Mouse (Mus musculus) kidney, embryonic 16.5 days (tissue): ENCODE measurements around the gene Ubqln2. TPM values are rescaled to one million over a fixed set of nuclear protein-coding genes. Genes with fewer than 3 reads are reported as not detected.

Source experiments
- ATAC-seq: fragments of 200-750 bp; cut with Nextera tagmentation; 2 replicates; pipeline ENCODE4 v1.8.0; 2017; ENCODE audit warnings: moderate TSS enrichment; ENCODE audit not compliant: low FRiP score, low TSS enrichment
- H3K27ac ChIP-seq: fragments of 300-500 bp; sonication (generic); 2 replicates; pipeline ENCODE4 v1.5.1; 2014; ENCODE audit warnings: low read length
- H3K27me3 ChIP-seq: fragments of 300-500 bp; sonication (generic); 2 replicates; pipeline ENCODE4 v1.6.1; 2014; ENCODE audit warnings: low read length, control low read depth, mixed read lengths; ENCODE audit not compliant: insufficient read depth
- H3K36me3 ChIP-seq: fragments of 300-500 bp; sonication (generic); 2 replicates; pipeline ENCODE4 v1.6.1; 2014; ENCODE audit warnings: low read length, control low read depth, mixed read lengths; ENCODE audit not compliant: insufficient read depth
- H3K4me1 ChIP-seq: fragments of 300-500 bp; sonication (generic); 2 replicates; pipeline ENCODE4 v1.6.1; 2014; ENCODE audit warnings: low read length, control low read depth, mixed read lengths; ENCODE audit not compliant: insufficient read depth
- H3K4me2 ChIP-seq: fragments of 300-500 bp; sonication (generic); replicated peaks from 2 replicates; pipeline ENCODE4 v1.6.1; 2014; ENCODE audit warnings: low read depth, low read length
- H3K4me3 ChIP-seq: fragments of 300-500 bp; sonication (generic); 2 replicates; pipeline ENCODE4 v1.5.1; 2014; ENCODE audit warnings: mild to moderate bottlenecking, low read length
- H3K9ac ChIP-seq: fragments of 300-500 bp; sonication (generic); replicated peaks from 2 replicates; pipeline ENCODE4 v1.6.1; 2014; ENCODE audit warnings: low read length
- H3K9me3 ChIP-seq: fragments of 300-500 bp; sonication (generic); 2 replicates; pipeline ENCODE4 v1.6.1; 2016; ENCODE audit warnings: low read length, control low read depth
- WGBS: fragments of 180-500 bp; shearing (Covaris S2); extraction: QIAGEN DNeasy Blood & Tissue Kit; methylation state at CpG from one replicate; pipeline ENCODE4 v1.1.7; 2014; 5-methylcytosine and 5-hydroxymethylcytosine counted together
- polyA plus RNA-seq: library from polyadenylated mRNA; unstranded; fragments of >200 nt; fragmentation: Nextera tagmentation; extraction: Ambion mirVana; gene quantifications from 2 replicates; pipeline ENCODE4 v1.2.1, GENCODE M21; 2015

Ubqln2 gene
- polyA plus RNA-seq, result 14.4 and 19.6 TPM in 2 replicates

- H3K27me3 ChIP-seq, result no peaks in the 10 kb centered on the region
- H3K36me3 ChIP-seq, result no peaks in the 10 kb centered on the region
- H3K4me3 ChIP-seq, result peak within 1 kb of the TSS; percentile 68
- H3K4me1 ChIP-seq, result 0 out of 2 replicates have a peak, but pooled peaks cover 4% of the 10 kb centered on the region
- WGBS, result 12% methylated on average over 64 of the region's 76 CpGs
- peak within 1 kb of the TSS; percentile 70 for H3K4me2 ChIP-seq
- H3K9me3 ChIP-seq, result no peaks in the 10 kb centered on the region; the same call in 1 of the 2 replicates
- peak within 1 kb of the TSS; percentile 76 for H3K9ac ChIP-seq
- ATAC-seq, result peak; percentile 95
- H3K27ac ChIP-seq, result peak within 1 kb of the TSS; percentile 91
Observed at GRCm38 (mm10) chrX:153497688-153498516, at the start of gene Ubqln2. TSS of gene Ubqln2 (plus strand) at chrX:153498227.

DNA sequence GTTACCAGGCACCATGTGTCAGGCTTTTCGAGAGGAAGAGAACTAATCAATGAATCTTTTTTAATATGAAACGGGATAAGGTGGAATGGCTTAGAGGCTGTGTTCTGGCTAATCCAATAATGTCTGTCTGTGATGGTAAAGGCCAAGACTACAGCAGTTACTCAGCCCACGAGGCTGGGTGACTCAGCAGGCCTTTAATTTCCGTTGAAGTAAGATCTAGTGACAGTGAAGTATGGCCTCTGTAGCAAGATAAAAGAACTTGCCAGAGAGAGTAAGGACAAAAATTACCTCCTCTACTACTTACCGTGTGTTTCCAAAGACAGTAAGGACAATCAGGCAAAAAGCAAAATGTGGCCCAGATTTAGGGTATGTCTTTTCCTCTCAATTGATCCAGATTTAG, 46.1 kb upstream of the Ubqln2 start:
- no peaks in the 10 kb centered on the region for H3K4me1 ChIP-seq
- no peak overlapping the region for H3K27ac ChIP-seq
- no peaks in the 10 kb centered on the region for H3K27me3 ChIP-seq
- H3K4me2 ChIP-seq, result no peak overlapping the region
- no peaks in the 10 kb centered on the region for H3K36me3 ChIP-seq
- H3K9me3 ChIP-seq, result no peaks in the 10 kb centered on the region
- WGBS, result 64% methylated on average over 5 of the region's 5 CpGs
- no peak for ATAC-seq
- no peak overlapping the region for H3K9ac ChIP-seq
- no peak overlapping the region for H3K4me3 ChIP-seq

DNA sequence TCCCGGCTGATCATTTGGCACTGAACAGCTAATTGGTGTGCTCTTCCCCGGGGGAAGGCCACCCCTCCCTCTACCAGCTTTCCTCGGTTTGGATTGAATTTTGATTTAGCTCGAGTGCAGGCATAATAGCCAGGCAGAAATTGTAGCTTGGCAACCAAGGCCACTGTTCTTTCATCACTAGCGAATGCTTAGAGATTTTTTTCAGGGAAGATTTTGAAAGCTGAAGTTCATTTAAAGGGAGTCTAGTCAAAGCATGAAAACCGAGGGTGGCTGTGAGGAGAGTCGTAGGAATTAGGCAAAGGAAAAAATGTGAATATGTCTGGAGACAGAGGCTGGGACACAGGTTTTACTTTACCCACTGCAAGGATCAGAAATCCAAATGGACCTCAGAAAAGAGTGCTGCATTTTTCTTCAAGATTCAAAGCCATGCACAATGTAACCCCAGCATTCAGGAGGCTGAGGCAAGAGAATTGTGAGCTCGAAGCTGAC, 21.2 kb upstream of the Ubqln2 start:
- Histone ChIP-seq H3K9me3 (no peaks in the 10 kb centered on the region), H3K36me3 (no peaks in the 10 kb centered on the region), H3K4me3 (no peak overlapping the region), H3K9ac (no peak overlapping the region), H3K4me1 (no peaks in the 10 kb centered on the region), H3K4me2 (no peak overlapping the region), H3K27ac (no peak overlapping the region), H3K27me3 (no peaks in the 10 kb centered on the region)
- 78% methylated on average over 8 of the region's 8 CpGs for WGBS
- ATAC-seq, result no peak

GRCm38 (mm10) chrX:153492326-153492725, 5.7 kb upstream of the Ubqln2 start:
- no peak overlapping the region for H3K27ac ChIP-seq
- no peaks in the 10 kb centered on the region for H3K4me1 ChIP-seq
- no peak for ATAC-seq
- WGBS, result 48% methylated on average over 3 of the region's 3 CpGs
- no peaks in the 10 kb centered on the region for H3K36me3 ChIP-seq
- no peak overlapping the region for H3K4me2 ChIP-seq
- H3K4me3 ChIP-seq, result no peak overlapping the region
- H3K27me3 ChIP-seq, result no peaks in the 10 kb centered on the region
- H3K9ac ChIP-seq, result no peak overlapping the region
- H3K9me3 ChIP-seq, result no peaks in the 10 kb centered on the region

GRCm38 (mm10) chrX:153498665-153499293, 752 bp downstream of the Ubqln2 start:
- WGBS, result 24% methylated on average over 30 of the region's 30 CpGs
- Histone ChIP-seq H3K4me3 (peak overlapping the region; percentile 68), H3K27ac (peak overlapping the region; percentile 91), H3K4me2 (peak overlapping the region; percentile 70), H3K36me3 (no peaks in the 10 kb centered on the region), H3K4me1 (0 out of 2 replicates have a peak, but pooled peaks cover 4% of the 10 kb centered on the region), H3K9me3 (no peaks in the 10 kb centered on the region; the same call in 1 of the 2 replicates), H3K27me3 (no peaks in the 10 kb centered on the region), H3K9ac (peak overlapping the region; percentile 76)
- ATAC-seq, result peak; percentile 18; the same call in 1 of the 2 replicates

DNA sequence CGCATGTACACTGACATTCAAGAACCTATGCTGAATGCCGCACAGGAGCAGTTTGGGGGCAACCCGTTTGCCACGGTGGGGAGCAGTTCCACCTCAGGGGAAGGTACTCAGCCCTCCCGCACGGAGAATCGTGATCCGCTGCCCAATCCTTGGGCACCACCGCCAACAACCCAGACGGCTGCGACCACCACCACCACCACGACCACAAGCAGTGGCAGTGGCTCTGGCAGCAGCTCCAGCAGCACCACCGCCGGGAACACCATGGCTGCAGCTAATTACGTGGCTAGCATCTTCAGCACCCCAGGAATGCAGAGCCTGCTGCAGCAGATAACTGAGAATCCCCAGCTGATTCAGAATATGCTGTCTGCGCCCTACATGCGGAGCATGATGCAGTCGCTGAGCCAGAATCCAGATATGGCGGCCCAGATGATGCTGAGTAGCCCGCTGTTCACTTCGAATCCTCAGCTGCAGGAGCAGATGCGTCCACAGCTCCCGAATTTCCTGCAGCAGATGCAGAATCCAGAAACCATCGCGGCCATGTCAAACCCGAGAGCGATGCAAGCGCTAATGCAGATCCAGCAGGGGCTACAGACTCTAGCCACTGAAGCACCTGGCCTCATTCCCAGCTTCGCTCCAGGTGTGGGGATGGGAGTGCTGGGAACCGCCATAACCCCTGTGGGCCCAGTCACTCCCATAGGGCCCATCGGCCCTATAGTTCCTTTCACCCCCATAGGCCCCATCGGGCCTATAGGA, 1.4 kb downstream of the Ubqln2 start:
- Histone ChIP-seq H3K9ac (peak overlapping the region; percentile 76), H3K4me1 (0 out of 2 replicates have a peak, but pooled peaks cover 4% of the 10 kb centered on the region), H3K4me2 (peak overlapping the region; percentile 70), H3K4me3 (peak overlapping the region; percentile 68), H3K9me3 (no peaks in the 10 kb centered on the region; the same call in 1 of the 2 replicates), H3K27me3 (no peaks in the 10 kb centered on the region), H3K36me3 (no peaks in the 10 kb centered on the region), H3K27ac (no peak overlapping the region)
- 30% methylated on average over 32 of the region's 32 CpGs for WGBS
- ATAC-seq, result no peak

DNA sequence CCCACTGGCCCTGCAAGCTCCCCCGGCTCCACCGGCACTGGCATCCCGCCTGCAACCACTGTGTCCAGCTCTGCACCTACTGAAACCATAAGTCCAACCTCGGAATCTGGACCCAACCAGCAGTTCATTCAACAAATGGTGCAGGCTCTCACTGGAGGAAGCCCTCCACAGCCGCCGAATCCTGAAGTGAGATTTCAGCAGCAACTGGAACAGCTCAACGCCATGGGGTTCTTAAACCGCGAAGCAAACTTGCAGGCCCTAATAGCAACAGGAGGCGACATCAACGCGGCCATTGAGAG, 2.0 kb downstream of the Ubqln2 start:
- 24% methylated on average over 12 of the region's 12 CpGs for WGBS
- H3K4me3 ChIP-seq, result peak overlapping the region; percentile 68

DNA sequence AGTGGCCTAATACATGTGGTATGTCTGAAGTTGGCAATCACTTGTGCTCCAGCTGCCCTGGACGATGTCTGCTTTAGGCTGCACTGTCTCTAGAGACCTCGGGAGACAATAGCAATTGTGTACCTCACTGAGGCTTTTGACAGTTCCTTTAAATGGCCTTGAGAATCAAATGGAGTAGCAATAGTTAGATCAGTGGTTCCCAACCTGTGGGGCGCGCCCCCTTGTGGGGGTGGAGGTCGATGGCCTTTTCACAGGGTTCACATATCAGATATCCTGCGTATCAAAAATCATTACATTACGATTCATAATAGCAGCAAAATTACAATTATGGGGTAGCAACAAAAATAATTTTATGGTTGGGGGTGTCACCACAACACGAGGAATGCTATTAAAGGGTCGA, 7.9 kb downstream of the Ubqln2 start:
- Histone ChIP-seq H3K4me1 (0 out of 2 replicates have a peak, but pooled peaks cover 4% of the 10 kb centered on the region), H3K27ac (no peak overlapping the region), H3K36me3 (no peaks in the 10 kb centered on the region), H3K9me3 (no peaks in the 10 kb centered on the region), H3K4me3 (no peak overlapping the region), H3K27me3 (no peaks in the 10 kb centered on the region), H3K4me2 (no peak overlapping the region), H3K9ac (no peak overlapping the region)
- 53% methylated on average over 9 of the region's 9 CpGs for WGBS
- no peak for ATAC-seq

More for the DNA sequence above, 2.0 kb downstream of the Ubqln2 start:
- H3K27ac ChIP-seq, result no peak overlapping the region
- H3K9me3 ChIP-seq, result no peaks in the 10 kb centered on the region; the same call in 1 of the 2 replicates
- H3K4me2 ChIP-seq, result peak overlapping the region; percentile 70
- 0 out of 2 replicates have a peak, but pooled peaks cover 4% of the 10 kb centered on the region for H3K4me1 ChIP-seq
- no peaks in the 10 kb centered on the region for H3K27me3 ChIP-seq
- peak overlapping the region; percentile 76 for H3K9ac ChIP-seq
- H3K36me3 ChIP-seq, result no peaks in the 10 kb centered on the region
- no peak for ATAC-seq

DNA sequence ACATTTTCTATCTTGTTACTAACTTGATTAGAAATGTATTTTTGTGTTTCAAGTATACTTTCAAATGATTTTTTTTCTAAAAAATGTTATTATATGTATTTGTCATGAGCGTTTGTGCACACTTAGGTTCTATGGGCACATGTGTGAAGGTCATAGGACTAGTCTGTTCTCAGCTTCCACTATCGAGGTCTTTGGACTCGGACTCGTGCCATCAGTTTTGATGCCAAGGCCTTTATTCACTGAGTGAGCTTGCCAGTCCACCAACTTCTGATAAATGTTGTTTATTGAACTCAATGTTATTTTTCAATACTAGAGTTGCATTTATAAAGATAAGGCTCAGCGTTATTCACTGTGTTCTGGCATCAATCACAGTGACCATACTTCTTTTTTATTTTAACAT, 17.5 kb downstream of the Ubqln2 start:
- no peak overlapping the region for H3K4me3 ChIP-seq
- WGBS, result 88% methylated on average over 5 of the region's 5 CpGs
- H3K27ac ChIP-seq, result no peak overlapping the region
- no peaks in the 10 kb centered on the region for H3K4me1 ChIP-seq
- no peaks in the 10 kb centered on the region for H3K27me3 ChIP-seq
- no peak overlapping the region for H3K4me2 ChIP-seq
- no peak overlapping the region for H3K9ac ChIP-seq
- ATAC-seq, result no peak
- H3K36me3 ChIP-seq, result no peaks in the 10 kb centered on the region
- H3K9me3 ChIP-seq, result no peaks in the 10 kb centered on the region
